Mouse (Mus musculus): ENCODE measurements at regions not wholly inside any gene's neighbourhood (a gene's known extent, or its start where the extent isn't known, plus 50 kb on each side); places are given as distances from the start of the nearest gene placed in this dataset.
"Not testable (repeated sequence)": the region's sequence is repeated elsewhere in the genome, so short reads cannot be mapped to it uniquely, and the experiment has no call there.

DNA sequence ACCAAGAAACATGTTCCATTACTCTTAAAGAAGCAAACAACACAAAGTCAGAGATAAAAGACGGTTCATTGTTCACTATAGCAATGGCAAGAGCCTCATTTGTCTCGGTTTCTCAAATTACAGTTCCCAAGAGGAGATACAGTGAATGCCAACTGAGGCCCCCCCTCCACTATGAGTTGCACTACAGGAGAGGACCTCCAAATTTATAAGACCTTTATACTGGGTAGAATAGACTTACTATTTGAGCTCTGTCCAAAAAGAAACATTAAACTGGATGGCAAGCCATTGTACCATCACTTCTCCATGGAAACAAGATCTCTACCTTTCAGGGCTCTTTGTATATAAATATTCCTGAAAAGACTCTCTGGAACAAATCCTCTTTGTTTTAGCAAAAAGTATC is 66.4 kb downstream of the Fundc1 start:
- H3K4me1 ChIP-seq, result no peaks in the 10 kb centered on the region
- no peak overlapping the region for H3K9ac ChIP-seq (replicated peaks)
- H3K4me2 ChIP-seq (replicated peaks), result no peak overlapping the region
- H3K36me3 ChIP-seq, result no peaks in the 10 kb centered on the region
- no peak overlapping the region for H3K4me3 ChIP-seq
- H3K9me3 ChIP-seq, result no peaks in the 10 kb centered on the region
- no peak overlapping the region for H3K27ac ChIP-seq (replicated peaks)
- ATAC-seq (replicated peaks), result no peak
- no peaks in the 10 kb centered on the region for H3K27me3 ChIP-seq
- 81% methylated on average over 2 of the region's 2 CpGs for WGBS

DNA sequence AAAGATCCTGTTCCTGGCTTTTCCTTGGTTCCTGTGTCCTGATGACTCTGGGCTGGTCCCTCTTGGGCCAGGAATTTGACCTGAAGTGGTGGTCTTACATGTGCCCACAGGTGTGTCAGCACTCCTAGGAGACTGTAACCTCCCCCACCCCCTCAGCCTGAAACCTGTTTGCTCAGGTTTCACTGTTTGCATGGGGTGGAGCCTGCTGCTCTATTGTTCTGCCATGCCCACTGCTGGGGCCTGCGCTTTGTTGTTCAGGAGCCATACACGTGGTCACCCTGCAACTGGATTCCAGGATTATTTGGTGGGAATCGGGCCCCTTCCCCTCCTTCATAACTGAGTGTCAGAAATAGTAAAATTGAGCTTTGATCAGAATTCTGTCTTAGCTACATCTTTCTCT is 99.0 kb downstream of the Fundc1 start:
- not testable (repeated sequence) for ATAC-seq (replicated peaks); H3K9ac ChIP-seq (replicated peaks); H3K9me3 ChIP-seq; H3K4me3 ChIP-seq; H3K36me3 ChIP-seq; H3K27ac ChIP-seq (replicated peaks); H3K27me3 ChIP-seq; H3K4me2 ChIP-seq (replicated peaks); H3K4me1 ChIP-seq
- 51% methylated on average over 3 of the region's 3 CpGs for WGBS

- no peak for ATAC-seq (replicated peaks)
- Histone ChIP-seq H3K9ac (replicated peaks) (no peak overlapping the region), H3K36me3 (no peaks in the 10 kb centered on the region), H3K9me3 (no peaks in the 10 kb centered on the region), H3K27ac (replicated peaks) (no peak overlapping the region), H3K4me2 (replicated peaks) (no peak overlapping the region), H3K4me1 (no peaks in the 10 kb centered on the region), H3K27me3 (no peaks in the 10 kb centered on the region), H3K4me3 (no peak overlapping the region)
- 38% methylated on average over 2 of the region's 2 CpGs for WGBS
These were observed 115.6 kb downstream of the Fundc1 start for GRCm38 (mm10) chrX:17456515-17456914.

- no peaks in the 10 kb centered on the region for H3K36me3 ChIP-seq
- H3K9me3 ChIP-seq, result no peaks in the 10 kb centered on the region
- H3K27ac ChIP-seq (replicated peaks), result no peak overlapping the region
- H3K4me1 ChIP-seq, result no peaks in the 10 kb centered on the region
- no peaks in the 10 kb centered on the region for H3K27me3 ChIP-seq
- no peak overlapping the region for H3K4me2 ChIP-seq (replicated peaks)
- ATAC-seq (replicated peaks), result peak; percentile 70; the same call in 1 of the 2 replicates
- 69% methylated on average over 4 of the region's 4 CpGs for WGBS
- no peak overlapping the region for H3K4me3 ChIP-seq
- no peak overlapping the region for H3K9ac ChIP-seq (replicated peaks)
These were observed 96.0 kb upstream of the Efhc2 start for GRCm38 (mm10) chrX:17415163-17415562.

DNA sequence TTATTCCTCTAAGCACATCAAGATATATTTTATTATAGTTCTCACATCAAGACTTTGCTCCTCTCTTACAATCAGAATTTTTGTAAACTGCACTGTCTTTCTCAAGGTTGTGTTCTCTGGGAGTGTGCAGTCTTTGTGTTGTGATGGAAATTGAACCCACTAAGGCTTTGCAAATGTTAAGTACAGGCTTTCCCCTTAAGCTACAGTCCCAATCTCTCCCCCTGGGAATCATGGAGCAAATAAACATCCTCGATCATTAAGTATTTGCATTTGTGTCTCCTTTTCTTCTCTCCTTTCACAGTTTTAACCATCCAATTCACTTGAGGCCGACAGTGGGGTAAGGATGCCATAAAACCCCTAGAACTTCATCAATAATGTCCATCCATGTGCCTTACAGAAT is 85.1 kb upstream of the Efhc2 start:
- Histone ChIP-seq H3K27me3 (no peaks in the 10 kb centered on the region), H3K4me2 (replicated peaks) (no peak overlapping the region), H3K4me1 (no peaks in the 10 kb centered on the region), H3K9me3 (no peaks in the 10 kb centered on the region), H3K36me3 (no peaks in the 10 kb centered on the region), H3K9ac (replicated peaks) (no peak overlapping the region), H3K4me3 (no peak overlapping the region), H3K27ac (replicated peaks) (no peak overlapping the region)
- 58% methylated on average over 2 of the region's 2 CpGs for WGBS
- no peak for ATAC-seq (replicated peaks)
